Mouse (Mus musculus): ENCODE results near the gene Sdhaf4.
"Not testable (repeated sequence)": the region's sequence is repeated elsewhere in the genome, so short reads cannot be mapped to it uniquely, and the experiment has no call there.

The Sdhaf4 gene

DNA sequence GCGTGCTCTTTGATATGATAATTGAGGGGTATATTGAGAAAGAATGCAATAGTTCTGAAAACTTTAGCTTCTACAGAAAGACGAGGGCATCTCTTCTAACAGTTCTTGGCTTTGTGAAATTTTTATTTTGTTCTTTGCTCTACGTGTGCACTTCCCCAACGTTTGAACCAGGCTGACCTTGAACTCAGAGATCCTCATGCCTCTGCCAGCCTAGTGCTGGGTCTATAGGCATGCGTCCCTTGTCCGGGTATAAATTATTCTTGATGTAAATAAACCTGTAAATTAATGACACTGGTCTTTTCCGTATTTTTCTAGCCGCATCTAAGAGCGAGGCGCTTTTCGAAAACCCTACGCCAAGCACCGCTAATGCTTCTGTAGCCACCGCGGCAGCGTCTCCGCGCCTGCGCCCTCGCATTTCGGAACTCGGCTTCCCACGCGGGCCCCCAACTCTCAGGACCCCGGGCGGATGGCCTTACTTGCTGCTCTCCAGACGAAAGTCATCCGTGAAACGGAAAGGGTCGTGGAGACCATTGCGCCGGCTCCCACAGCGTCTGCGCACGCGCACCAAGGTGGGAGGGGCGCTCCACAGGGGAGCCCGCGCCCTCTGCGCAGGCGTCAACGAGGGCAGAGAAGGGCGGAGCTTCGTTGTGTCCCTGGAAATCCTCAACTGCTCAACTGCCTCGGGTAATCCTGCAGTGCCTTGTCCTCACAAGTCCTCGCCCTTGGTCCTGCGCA is at the start of gene Sdhaf4:
Gene Sdhaf4 (minus strand): TSS at position 587 of the 735 bp plus-strand sequence.
- DNase-seq = peak; percentile 88 to 92

DNA sequence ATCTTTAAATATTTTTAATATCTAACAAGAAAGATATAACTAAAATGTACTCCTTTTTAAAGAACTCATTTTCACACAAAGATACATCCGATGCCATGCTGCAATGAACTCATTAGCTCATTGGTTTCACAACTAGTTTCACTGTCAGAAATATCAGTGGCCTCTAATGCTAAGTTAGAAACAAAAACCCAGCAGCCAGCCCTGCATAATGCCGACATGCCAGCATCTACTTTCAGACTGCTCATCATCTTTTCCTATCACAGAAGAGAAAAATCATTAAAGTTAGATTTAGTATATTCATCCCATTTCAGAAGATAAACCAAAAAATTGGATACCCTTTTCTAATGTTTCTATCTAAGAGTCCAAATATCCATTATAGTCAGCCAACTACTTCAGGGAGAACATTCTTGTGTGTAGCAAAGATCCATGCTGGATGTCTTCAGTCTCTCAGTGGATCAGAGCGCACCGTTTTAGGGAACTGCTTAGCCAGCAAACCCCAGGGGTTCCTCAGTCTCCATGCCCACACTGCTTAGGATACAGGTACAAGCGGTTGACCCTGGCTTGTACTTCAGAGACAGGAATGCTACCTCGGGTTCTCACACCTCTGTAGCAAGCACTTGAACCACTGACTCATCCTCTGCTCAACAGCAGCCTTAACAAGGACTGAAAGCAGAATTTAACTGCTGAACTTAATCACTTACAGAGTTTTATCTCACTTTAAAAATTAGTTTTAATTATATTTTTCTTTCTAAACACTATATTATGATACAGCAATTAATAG is 41.5 kb upstream of the Sdhaf4 start:
- DNase-seq = no peak

DNA sequence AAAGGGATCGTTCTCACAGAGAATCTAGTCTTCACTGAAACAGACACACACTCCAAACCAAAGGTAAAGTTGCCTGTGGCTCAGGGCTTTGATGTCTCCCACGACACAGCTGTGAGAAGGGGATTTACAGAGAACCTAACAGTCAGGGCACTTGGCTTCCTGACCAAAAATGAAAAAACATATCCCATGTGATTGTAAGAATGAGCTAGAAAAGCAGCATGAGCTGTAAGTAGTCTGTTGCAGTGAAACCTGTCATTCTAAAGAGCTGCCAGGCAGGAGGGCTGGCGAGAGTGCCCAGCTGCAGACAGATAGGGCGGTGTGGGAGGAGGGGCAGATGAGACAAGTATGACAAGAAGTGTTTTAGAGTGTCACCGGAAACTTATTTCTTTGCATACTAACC is 40.2 kb upstream of the Sdhaf4 start:
- no peak for DNase-seq

DNA sequence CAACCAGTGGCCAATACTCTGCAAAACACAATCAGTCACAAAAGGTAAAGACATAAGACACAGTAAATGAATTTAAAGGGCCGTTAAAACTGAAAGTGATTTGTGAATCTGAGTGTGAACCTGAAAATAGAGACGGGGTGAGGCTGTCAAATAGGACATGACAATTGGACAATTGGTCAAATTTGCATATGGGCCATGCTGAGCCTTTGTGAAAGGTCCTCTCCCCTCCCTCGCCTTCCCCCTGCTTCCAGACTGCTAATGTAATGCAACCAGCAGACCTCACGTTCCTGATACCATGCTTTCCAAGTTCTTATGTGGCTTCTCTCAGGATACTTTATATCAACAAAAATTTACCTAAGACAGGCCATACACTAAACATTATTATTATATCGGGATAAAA is 37.6 kb upstream of the Sdhaf4 start:
- no peak for DNase-seq

DNA sequence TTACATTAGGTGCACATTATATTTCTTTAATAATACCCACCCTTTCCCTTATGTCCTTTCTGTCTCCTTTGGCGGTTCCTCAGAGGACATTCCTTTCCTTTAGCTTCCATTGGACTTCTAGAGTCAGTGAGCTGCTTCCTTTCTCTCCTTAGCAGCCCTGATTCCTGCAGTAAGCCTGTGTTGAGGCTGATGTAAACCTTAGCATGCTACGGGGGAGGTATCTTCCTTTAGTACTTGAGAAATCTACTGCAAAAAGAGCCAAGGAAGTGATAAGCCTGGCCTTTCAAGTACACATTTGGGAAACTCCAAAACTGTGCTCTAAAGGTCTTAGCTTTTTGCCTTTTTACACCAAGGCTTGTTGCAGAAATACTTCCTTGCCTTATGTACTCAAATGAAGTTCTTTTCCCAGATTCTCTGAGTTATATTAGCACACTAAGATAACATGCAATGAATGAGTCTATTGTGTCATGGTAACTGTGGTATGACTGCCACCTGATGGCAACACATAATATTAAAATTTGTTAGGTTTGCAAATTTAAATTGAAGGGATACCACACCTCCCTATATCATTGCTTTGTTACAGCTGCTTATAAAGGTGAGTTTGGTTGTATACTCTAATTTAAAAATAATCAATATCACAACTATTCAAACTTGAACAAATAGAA is 28.4 kb upstream of the Sdhaf4 start:
- no peak for DNase-seq

DNA sequence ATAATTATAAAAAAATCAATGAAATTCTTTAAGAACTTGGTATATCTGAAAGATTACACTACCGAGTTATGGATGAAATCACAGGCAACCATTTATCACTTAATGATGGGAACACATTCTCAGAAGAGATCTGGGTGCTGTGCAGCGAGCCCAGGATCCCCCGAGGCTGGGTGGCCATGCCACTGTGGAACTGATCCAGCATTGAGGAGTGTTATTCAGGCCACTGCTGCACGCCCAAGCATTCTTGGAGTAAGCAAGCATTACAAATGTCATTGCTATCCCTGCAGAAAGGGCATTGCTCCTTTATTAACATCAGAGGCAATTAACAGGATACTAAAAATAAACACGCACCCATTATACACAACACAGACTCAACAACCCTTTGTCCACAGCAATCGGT is 5.4 kb upstream of the Sdhaf4 start:
- DNase-seq = no peak

DNA sequence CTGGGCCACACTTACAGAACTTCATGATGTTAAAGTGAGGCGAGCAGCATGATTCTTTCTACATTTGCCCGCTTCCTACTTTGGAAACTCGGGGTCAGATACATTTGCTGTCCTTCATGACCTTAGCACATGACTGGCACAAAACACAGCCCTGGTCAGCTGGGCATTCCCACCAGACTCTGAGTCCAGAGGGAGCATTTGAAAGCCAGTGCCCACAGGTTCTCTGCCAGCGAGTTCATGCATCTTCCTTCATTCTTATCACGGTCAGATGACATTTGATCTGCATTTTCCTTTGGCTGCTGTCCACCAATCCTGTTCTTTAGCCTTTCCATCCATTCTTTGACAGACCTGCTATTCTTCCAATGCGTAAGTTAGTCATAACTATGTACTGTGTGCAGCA is 4.6 kb upstream of the Sdhaf4 start:
- DNase-seq = no peak

DNA sequence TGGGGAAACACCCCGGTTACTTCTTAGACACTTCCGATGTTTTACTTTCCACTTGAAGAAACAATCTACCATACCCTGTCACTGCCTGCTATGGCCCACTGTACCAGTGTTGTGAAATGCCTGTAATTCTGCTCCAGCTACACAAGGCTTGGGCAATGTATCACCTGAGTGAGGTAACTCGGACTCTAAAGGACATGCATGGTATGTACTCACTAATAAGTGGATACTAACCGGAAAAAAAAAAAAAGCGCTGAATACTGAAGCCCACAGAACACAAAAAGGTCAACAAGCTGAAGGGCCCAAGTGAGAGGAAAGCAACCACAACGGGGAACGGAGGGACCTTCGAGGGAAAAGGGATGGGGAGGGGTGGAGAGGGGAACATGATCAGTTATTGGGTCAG is 2.2 kb upstream of the Sdhaf4 start:
- peak; percentile 29 to 55 for DNase-seq

DNA sequence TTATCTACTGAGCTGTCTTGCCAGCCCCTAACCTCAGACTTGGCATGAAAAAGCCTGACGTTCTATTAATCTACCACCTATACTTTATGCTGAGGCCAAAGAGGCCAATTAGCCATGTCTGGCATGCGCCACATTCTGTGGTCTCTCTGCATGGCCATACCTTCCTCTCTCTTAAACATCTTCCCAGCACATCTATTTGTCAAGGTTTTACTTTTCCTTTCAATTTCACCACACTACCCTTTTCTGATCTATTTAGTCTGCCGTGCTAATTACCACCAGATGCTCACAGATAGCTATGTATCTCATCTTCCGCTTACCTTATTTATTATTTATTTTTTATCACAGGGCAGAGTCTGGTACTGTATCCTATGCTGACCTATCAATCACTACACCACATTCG is 6.1 kb downstream of the Sdhaf4 start:
- DNase-seq = no peak

DNA sequence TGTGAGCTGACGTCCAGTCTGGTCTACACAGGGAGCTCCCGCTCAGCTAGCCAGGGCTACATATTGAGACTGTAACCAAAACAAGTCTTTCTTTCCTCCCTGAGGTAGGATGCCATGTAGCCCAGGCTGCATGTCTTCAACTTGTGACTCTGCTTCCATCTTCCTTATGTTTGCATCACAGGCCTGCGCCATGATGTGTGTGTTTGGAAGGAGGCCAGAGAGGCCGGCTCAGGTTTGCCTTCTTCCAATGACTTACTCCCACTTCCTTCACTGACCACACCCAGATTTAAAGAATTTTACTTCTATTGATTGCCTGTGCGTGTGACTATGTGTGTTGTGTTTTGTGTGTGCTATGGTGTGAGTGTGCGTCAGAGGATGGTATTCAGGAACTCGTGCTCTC is 6.6 kb downstream of the Sdhaf4 start:
- DNase-seq = no peak

DNA sequence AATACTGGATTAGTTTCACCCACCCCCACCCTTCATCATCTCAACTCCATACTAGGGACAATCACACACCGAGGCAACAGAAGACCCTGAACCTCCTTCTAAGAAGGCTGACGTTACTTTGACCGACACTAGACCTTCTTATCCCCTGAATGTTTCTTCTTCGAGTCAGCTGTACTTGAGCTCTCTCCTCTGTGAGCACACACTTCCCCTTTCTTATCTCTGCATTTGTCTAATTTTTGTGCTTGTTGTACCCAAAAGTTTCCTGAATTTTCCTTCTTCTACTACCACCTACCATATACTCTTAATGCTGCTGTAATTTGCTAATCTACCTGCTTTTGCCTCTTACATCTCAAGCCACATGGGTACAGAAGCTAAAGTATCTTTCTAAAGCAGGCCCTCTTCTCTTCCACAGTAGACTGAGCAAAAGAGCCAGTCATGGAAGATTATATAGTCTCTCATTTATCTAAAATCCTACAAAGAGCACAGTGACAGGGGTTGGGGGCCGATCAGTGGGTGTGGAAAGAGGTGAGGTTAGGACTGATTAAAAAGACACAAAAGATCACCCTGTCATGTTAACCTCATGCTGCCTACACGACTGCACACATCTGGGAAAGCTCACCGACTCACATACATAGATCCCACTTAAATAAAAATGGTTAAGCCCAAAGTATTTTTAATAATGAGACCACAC is 7.2 kb downstream of the Sdhaf4 start:
- no peak for DNase-seq

DNA sequence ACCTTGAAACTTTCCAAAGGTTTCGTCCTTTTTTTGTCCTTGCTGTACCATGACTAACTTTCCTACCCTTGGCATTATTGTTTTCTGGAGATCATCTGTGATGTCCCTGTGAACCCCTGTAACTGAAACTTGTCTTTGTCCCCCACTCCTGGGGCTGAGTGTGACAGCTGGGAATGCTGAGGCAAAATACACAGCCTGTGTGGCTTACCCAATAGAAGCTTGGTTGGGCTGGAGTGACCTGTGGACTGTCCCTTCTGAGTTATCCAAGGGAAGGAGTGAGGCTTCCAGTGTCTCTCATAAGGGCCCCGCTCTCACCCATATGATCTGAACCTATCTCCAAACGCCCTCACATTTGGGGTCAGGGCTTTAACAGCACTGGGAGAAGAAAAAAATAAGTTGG is 8.0 kb downstream of the Sdhaf4 start:
- DNase-seq = no peak

DNA sequence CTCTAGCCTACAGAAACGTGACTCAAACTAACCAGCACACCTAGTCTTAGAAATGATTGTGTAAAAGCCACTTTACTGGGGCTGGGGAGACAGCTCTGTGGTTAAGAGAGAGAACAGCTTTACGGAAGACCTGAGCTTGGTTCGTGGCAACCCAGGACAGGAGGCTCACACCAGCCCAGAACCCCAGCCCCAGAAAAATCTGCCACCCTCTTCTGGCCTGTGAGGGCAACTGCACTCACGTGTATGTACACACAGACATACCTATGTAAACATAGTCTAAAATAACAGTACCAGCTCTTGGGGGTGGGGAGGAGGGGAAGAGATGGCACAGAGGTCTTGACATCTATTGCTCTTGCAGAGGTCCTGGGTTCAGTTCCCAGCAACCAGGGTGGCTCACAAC is 10.0 kb downstream of the Sdhaf4 start:
- DNase-seq = no peak

DNA sequence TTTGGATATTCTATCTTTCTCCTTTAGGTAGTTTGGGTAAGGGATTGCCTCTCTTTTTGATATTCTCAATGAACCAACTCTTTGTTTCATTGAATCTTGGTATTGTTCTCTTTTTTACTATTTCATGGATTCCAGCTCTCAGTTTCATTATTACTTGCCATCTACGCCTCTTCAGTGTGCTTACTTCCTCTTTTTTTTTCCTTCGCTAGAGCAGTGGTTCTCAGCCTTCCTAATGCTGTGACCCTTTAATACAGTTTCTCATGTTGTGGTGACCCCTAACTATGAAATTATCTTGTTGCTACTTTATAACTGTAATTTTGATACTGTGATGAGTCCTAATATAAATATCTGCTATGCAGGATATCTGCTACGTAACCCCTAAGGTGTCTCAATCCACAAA is 22.3 kb downstream of the Sdhaf4 start:
- no peak for DNase-seq

DNA sequence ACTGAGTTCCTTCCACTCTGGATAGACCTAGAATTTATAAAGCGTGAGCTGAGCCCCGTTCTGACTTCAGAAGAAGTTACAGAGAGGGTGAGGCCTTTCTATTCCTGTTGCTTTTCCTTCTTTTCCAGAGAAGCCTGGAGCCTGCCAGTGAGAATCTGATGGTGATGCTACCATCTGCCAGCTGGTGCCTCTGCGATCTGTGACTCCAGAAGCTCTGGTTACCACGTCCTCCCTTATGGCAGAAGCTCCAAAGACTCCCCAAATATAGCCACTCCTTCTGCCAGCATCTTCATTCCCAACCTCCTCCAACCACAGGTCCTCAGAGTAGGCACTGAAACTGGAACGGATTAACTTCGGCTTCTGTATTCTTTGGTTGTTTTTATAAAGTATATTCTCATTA is 27.2 kb downstream of the Sdhaf4 start:
- no peak for DNase-seq

DNA sequence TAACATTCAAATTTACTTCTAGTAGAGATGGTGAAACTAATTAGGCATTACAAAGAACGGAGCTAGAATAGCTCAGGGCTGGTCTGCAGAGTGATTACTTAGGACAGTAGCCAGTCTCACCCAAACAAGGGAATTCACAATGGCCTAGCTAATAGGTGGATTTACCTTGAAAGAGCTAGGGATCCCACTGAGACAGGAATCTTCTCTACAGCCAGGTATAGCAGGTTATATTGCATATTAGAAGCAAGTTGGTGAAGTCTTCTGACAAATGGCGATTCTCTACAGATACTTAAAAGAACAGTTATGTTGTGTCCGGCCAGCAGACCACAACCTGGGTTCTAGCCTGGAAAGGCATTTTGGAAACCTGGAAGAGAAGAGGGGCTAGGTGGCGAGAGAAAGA is 34.3 kb downstream of the Sdhaf4 start:
- not testable (repeated sequence) for DNase-seq

DNA sequence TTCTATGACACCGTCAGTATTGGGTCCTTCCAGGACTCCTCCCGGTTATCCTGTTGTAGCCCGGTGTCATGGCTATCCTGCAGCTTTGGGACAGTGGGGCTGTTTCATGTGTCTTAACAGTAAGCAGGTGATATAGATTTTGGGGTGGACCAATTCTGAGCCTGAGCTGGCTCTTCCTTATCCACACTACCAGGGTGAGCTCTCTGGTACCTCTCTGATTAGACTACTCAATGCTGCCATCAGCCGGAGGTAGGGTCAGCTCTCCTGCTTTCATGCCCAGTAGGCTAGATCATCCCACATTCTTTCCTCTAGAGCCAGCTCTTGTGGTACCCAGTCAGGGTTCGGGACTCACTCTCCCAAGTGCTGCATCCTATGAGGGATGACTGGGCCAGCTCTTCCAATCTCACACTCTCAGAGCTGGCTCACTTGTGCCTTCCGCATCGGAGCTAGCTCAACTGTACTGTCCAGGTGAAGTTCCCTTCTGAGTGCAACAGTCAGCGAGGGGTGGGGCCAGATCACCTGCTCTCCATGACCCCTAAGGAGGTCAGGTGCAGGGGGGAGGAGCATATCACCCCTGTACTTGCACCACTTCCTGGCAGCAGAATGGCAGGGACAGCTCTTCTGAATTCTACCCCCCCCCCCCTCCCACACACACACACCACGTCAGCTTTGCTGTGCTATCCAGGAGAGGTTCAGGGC is 37.3 kb downstream of the Sdhaf4 start:
- DNase-seq = no peak

DNA sequence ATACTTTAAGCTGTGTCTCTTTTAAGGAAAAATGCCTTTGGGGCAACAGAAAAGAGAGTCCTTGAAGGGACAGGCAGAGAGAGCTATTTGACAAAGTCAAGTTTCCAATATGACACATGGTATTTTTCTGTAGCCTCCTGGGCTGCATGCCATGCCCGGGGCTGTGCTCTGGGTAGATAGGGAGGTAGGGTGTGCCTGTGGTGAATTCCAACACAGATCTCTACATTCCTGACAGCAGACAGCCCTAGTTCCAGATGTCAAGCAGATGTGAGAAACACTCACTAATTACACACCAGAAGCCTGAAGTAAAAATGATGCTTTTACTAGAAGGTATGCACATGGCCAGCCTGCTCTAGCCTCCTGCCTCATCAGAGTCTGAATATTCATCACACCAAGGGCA is 39.2 kb downstream of the Sdhaf4 start:
- no peak for DNase-seq

DNA sequence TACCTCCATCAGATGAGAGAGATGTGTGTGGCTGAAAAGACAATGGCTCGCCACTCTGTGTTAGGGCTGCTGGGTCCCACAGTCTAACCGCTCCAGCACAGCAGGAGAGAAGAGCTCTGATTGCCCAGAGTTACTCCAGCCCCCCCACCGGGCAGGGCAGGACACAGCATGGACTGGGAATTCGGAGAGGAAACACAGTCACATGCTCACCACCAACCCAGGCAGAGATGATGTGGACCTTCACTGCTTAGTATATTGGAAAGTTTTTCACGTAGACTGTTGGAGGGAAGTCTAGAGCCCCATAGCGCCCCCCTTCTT is 46.1 kb downstream of the Sdhaf4 start:
- DNase-seq = no peak

DNA sequence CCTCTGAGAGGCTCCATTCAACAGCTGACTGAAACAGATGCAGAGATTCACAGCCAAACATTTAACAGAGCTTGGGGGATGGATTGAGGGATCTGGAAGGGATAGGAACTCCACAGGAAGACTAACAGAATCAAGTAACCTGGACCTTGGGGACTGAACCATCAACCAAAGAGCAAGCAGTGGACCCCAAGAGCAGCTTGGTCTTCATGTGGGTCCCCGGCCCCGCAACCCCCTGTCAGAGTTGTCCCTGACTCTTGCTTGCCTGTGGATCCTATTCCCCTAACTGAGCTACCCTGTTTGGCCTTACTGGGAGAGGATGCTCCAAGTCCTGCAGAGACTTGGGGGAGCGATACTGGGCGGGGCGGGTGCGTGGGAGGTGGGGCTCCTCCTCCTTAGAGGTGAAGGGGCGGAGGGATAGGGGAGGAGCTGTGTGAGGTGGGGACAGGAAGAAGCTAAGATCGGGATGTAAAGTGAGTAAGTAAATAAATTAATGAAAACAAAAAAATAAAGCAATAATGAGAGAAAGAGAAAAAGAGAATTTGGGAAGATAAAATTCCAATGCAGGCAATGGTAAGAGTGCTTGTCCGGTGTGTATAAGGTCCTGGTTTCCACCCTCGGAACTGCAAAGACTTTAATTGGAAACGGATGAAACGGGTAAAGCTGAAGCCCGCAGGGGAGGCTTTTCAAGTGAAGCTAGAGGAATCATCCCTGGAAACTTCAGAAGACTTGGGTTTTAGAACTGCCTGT is 46.6 kb downstream of the Sdhaf4 start:
- no peak for DNase-seq

DNA sequence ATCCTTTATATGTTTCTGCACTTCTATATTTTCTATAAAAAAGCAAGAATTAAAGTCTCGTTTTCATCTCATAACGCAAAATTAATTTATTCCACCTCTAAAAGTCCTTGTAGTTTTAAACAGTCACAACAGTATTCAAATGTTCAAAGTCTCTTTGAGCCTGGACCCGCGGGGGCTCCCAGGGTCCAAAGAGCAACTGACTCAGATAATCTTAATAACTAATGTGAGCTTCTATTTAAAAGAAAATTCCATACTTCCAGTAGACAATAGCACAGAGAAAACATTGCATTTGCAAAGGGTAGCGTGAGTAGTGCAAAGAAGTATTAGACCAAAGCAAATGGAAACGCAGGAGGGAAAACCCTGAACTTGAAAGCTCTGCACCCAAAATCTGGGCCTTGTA is 47.4 kb downstream of the Sdhaf4 start:
- no peak for DNase-seq

DNA sequence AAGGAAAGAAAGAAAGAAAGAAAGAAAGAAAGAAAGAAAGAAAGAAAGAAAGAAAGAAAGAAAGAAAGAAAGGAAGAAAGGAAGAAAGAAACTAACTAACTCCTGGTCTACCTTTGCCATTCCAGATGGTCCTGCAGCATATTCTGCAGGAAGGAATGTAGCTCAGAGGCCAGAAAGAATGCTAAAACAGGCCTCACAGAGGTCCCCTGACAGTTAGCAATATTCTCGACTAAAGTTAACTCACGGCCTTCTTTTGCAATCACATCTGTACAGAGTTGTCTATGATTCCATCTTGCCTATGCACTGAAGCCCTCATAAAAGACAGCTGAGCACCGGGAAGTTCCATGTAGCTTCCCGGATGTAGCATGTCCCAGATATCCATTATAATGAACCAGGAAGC is 49.9 kb downstream of the Sdhaf4 start:
- no peak for DNase-seq

Data from lung, adult 18-20 months (tissue).